Mouse (Mus musculus): ENCODE results near the gene Napsa.

- no peak for TF ChIP-seq CTCF (IDR thresholded peaks at IDR 0.05; ENCODE audit: extremely low read depth, insufficient read depth, insufficient read length, insufficient replicate concordance)
- TF ChIP-seq POLR2A (IDR thresholded peaks at IDR 0.05; ENCODE audit: low read depth, low read length) = no peak
These were observed 29.5 kb downstream of the Napsa start for GRCm38 (mm10) chr7:44601646-44602045.
